Mouse (Mus musculus) MEL (cell line): ENCODE results near the gene Rabl6.

Source experiments
- CTCF ChIP-seq, 3 experiments: IDR thresholded peaks in 2 of 3; conservative IDR thresholded peaks in 1 of 3; 2 replicates each; pipeline ENCODE4 v1.5.1; 2011 to 2012; ENCODE audit warnings: low read length in 3 of 3, low read depth in 2 of 3, mild to moderate bottlenecking in 2 of 3, improper control_type of control experiment in 1 of 3, inconsistent platforms in 1 of 3, mixed read lengths in 1 of 3, moderate library complexity in 1 of 3; ENCODE audit not compliant: control insufficient read depth in 1 of 3, insufficient read depth in 1 of 3, poor library complexity in 1 of 3, severe bottlenecking in 1 of 3
- HCFC1 ChIP-seq: IDR thresholded peaks from 2 replicates; pipeline ENCODE4 v1.6.1; 2012; ENCODE audit warnings: low read depth, mild to moderate bottlenecking, inconsistent platforms, low read length, improper control_type of control experiment, moderate library complexity
- POLR2A ChIP-seq, 2 experiments: IDR thresholded peaks; 2 replicates each; pipeline ENCODE4 v1.6.1; 2011 to 2012; ENCODE audit warnings: low read length in 2 of 2, mild to moderate bottlenecking in 2 of 2, control low read depth in 1 of 2, improper control_type of control experiment in 1 of 2, low read depth in 1 of 2, moderate library complexity in 1 of 2; ENCODE audit not compliant: control insufficient read depth in 1 of 2, insufficient read depth in 1 of 2, poor library complexity in 1 of 2
- SMC3 ChIP-seq: IDR thresholded peaks from 2 replicates; pipeline ENCODE4 v1.6.1; 2011; ENCODE audit warnings: low read depth, low read length, improper control_type of control experiment
- UBTF ChIP-seq: IDR thresholded peaks from 2 replicates; pipeline ENCODE4 v1.6.1; 2012; ENCODE audit warnings: low read depth, mild to moderate bottlenecking, inconsistent platforms, low read length, improper control_type of control experiment, moderate library complexity, borderline replicate concordance; ENCODE audit not compliant: insufficient read depth
- ZKSCAN1 ChIP-seq: IDR thresholded peaks from 2 replicates; pipeline ENCODE4 v1.6.1; 2012; ENCODE audit warnings: low read depth, mild to moderate bottlenecking, inconsistent platforms, low read length, improper control_type of control experiment, moderate library complexity
- ZNF384 ChIP-seq: IDR thresholded peaks from 2 replicates; pipeline ENCODE4 v1.6.1; 2012; ENCODE audit warnings: low read depth, mild to moderate bottlenecking, inconsistent platforms, low read length, improper control_type of control experiment

- no peak for TF ChIP-seq CTCF (IDR thresholded peaks at IDR 0.05 in 2 of 3, conservative IDR thresholded peaks at IDR 0.05 in 1 of 3; ENCODE audit: control insufficient read depth in 1 of 3, insufficient read depth in 1 of 3, low read depth in 2 of 3, low read length in 3 of 3, poor library complexity in 1 of 3, severe bottlenecking in 1 of 3)
- TF ChIP-seq HCFC1: no peak
- no peak for TF ChIP-seq UBTF
- no peak for TF ChIP-seq ZKSCAN1
- TF ChIP-seq POLR2A (IDR thresholded peaks at IDR 0.05; ENCODE audit: control insufficient read depth in 1 of 2, insufficient read depth in 1 of 2, low read depth in 1 of 2, low read length in 2 of 2, poor library complexity in 1 of 2): no peak
- no peak for TF ChIP-seq SMC3
- TF ChIP-seq ZNF384: no peak
Measured at GRCm38 (mm10) chr2:25584856-25585255, 23.5 kb downstream of the Rabl6 start.
